Mouse (Mus musculus): ENCODE measurements around the gene Gpam.

Gene Gpam

DNA sequence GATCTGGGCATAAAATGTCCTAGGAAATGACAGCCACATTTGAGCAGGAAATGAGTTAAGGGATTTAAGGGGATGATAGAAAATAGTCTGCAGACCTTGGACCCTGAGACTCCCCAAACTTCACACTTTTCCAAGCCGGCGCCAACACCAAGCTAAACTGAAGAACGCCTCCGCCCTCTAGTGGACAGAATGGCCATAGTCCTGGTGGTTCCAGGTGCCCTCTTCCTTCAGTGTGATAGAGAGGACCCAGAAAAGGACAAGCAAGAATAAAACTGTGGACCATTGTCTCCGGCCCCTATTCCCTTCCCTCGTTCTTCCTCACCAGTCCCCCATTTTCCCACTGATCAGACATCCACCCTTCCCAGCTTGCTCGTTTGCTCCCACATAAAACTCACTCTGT, 66.1 kb downstream of the Gpam start:
- DNase-seq (ENCODE audit: low spot score): peak; percentile 70

DNA sequence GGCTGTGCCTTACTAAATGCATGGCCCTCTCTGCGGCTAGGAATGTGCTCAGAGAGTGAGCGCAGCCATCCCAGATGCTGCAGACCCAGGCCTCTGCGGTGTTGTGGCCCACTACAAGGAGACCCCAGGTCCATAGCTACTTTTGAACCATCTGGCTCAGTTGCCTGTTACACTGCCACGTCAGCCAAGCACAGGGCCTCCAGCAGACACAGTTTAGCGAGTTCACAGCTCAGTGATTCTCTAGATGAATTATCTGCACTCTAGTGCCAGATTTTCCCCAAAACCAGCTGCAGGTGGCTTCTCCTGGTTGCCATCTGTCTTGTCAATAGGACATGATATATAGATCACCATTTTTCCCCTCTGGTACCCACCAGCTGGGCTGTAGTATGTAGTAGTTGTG, 69.6 kb downstream of the Gpam start:
- DNase-seq (ENCODE audit: low spot score): no peak

DNA sequence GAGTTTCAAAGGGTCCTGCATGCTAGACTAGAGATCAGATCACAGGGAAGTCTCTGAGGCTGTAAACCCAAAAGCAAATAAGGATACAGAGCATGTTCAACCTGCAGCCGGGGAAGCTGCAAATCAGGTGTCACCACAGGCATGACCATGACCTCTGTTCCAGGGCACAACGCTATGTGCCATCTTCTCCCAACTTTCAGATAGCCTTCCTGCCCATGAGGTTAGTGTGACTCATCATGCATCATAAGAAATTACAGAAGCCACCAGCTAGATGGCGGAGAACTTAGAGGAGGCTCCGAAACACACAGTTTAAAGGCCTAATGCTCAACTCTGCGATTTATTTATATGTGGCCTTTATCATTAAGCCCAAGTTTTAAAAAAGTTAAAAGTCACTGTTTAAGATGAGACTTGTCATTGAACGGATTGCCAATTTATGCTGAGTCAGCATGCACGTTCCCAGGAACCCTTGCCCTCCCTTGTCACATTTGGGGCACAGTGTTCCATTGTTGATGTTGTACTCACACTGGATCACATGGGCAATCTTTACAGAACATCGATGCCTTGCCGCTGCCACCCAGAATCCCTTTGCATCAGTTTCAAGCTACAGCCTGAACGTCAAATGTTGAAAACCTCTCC, 71.3 kb downstream of the Gpam start:
- no peak for DNase-seq (ENCODE audit: low spot score)

DNA sequence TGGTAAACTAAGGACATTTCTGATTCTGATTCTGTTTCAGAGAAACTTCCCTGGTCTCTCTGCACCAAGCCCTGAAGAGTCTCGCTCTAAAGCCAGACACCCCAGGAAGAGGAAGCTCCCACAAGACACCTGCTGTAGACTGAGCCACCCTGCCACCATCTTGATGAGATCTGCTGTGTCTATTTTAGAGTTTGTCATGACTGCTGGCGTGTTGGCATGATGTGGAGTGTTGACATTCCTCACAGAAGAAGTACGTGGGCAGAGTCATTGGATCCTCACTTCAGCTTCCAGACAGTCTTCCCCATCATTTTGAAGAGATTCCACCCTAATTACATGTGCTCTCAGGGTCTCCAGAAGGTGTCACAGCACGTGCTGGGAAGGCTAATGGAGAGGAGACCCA, 73.9 kb downstream of the Gpam start:
- no peak for DNase-seq (ENCODE audit: low spot score)

DNA sequence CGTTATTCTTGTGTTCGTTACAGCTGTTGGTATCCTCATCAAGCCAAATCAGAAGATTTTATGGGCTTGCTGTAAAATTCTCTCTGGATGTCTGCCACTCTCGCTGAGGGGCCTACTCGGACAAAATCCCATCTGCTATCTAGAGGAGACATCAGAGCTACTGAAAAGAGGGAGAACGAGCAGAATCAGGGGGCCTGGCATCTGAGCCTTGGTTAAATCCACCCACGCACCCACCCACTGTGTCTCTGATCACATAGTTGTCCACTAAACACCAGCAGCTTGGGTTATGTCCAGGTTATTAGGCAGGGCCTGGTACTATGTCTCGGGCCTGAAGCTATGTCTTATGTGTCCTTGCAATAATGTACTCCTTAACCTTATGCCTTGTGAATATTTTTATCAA, 89.6 kb downstream of the Gpam start:
- no peak for DNase-seq (ENCODE audit: low spot score)

DNA sequence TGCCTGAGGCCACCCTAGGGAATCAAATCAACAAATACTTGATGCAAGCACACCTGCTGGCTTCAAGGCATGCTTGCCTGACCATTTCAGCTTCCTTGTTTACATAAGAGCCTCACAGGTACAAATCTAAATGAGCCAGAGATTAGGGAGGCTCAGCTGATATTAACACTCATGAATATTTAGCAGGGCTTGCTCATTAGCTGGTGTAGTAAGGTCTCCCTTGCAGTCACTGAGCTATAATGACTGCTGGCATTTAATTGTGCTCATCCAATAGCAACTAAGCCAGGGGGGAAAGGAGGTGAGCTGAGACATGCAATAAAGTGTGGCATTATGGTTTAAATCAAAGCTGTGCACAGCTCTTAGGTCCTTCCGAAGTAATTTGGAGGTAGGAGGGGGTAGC, 108.2 kb downstream of the Gpam start:
- no peak for DNase-seq (ENCODE audit: low spot score)

Data from ovary, postnatal 14 days (tissue).